Mouse (Mus musculus) neural tube, embryonic 10.5 days (tissue): Measurements from ENCODE around the gene Def8.

Experiments used
- DNase-seq: peaks from one replicate; pipeline ENCODE4 v3.0.0-alpha.2; 2017; ENCODE audit warnings: low spot score; ENCODE audit errors: extremely low spot score

Gene Def8

GRCm38 (mm10) chr8:123478456-123479218, 55.3 kb downstream of the Def8 start:
- peak; percentile 30 for DNase-seq

- DNase-seq = no peak
These were observed 59.3 kb downstream of the Def8 start for GRCm38 (mm10) chr8:123482627-123483026.

- no peak for DNase-seq
These were observed 68.2 kb downstream of the Def8 start for GRCm38 (mm10) chr8:123491280-123492075.

DNA sequence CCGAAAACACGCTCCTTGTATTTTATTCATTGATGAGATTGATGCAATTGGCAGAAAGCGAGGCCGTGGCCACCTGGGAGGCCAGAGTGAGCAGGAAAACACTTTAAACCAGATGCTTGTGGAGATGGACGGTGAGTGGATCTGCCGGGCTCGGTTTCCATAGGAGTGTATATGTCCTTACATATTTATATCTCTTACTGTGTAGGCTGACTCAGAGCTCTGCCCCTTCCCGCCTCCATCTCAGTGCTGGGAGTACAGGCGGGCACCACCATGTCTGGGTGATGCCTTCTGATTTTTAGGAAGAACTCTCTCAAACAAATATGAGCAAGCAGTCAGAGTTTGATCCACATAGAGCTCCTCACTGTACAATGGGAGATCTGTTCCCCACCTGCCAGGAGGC, 69.6 kb downstream of the Def8 start:
- DNase-seq = no peak

- no peak for DNase-seq
These were observed 74.4 kb downstream of the Def8 start for GRCm38 (mm10) chr8:123497699-123498098.

DNA sequence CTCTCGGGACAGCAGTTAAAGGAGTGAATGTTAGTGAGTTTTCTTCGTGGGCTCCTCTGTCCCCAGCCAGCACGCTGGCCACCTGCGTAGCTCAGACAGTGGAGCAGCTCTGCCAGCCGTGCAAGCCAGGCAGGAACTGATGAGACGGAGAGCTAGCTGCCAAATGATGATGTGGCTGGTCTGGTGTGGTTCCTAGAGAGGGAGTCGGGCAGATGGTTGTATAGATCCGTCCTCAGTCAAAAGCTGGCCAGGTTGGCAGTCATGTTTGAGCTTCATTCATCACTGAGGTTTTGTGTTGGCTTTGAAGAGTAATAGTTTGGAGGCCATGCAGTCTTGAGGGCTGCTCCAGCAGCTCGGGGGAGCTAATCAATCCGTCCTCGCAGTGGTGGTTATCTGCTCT, 75.6 kb downstream of the Def8 start:
- no peak for DNase-seq

DNA sequence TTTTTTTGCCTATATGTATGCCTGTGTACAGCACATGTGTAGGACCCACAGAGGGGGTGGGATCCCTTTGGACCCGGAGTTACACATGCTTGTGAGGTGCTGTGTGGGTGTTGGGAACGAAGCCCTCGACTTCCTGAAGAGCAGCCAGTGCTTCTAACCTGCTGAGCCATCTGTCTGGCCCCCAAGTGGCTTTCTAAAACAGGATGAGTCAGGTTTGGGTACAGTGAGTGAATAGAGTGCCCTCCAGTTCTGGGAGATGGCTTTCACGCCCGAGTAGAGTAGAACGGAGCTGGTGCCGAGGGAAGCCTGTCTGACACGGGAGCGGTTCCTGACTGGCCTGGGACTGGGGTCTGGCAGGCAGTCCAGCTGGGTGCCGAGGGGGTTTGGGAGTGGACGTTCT, 76.2 kb downstream of the Def8 start:
- no peak for DNase-seq

GRCm38 (mm10) chr8:123502192-123502591, 78.9 kb downstream of the Def8 start:
- DNase-seq = no peak

DNA sequence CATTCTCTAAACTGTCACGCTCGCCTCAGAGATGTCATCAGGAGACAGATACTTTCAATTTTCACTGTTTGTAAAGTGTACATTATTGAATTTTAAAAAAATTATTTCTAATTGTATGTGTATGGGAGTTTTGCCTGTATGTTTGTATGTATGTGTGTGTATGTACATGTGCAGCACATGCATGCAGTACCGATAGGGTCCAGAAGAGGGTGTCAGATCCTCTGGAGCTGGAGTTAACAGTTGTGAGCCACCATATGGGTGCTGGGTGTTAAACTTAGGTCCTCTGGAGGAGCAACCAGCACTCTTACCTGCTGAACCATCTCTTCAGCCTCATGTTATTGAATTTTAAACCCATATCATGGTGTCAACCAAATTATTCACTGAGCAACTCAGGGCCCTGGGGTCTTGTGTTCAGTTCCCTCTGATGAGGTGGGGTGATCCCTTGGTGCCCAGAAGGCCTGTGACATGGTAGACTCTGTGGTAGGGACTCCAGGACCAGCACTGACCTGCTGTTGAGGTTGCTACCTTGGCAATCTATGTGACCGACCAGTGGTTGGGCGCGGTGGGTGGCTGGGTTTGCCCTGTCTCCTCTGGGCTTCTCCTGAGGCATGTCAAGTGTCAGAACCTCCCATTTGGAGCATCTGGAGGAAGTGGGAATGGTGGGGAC, 80.6 kb downstream of the Def8 start:
- DNase-seq = no peak

- no peak for DNase-seq
These were observed 81.4 kb downstream of the Def8 start for GRCm38 (mm10) chr8:123504591-123505195.

- DNase-seq = no peak
These were observed 81.9 kb downstream of the Def8 start for GRCm38 (mm10) chr8:123505267-123505666.

DNA sequence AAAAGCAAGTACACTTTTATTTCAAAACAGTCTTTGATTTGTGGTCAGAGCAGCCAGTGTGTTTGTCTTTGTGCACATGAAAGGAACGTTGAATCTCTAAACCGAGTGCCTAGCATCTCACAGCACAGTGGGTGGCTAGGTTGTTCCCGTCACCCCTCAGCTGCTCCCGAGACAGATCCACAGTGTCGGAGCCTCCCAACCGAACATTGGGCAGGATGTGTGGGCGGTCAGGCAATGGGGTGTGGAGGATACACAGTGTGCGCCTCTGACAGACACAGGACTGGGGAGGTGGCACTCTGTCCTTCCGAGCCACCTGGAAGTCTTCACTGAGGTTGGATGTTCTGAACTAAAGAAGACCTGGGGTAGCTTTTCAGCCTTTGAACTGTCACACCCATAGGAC, 82.4 kb downstream of the Def8 start:
- no peak for DNase-seq

GRCm38 (mm10) chr8:123507153-123507552, 83.8 kb downstream of the Def8 start:
- no peak for DNase-seq

- no peak for DNase-seq
These were observed 87.5 kb downstream of the Def8 start for GRCm38 (mm10) chr8:123510819-123511218.
